Mouse (Mus musculus) stomach, embryonic 14.5 days (tissue): ENCODE results near the gene Adh5. TPM values are rescaled to one million over a fixed set of nuclear protein-coding genes. Genes with fewer than 3 reads are reported as not detected.
"Not testable (repeated sequence)": the region's sequence is repeated elsewhere in the genome, so short reads cannot be mapped to it uniquely, and the experiment has no call there.

Experiments used
- ATAC-seq: fragments of 200-750 bp; cut with Nextera tagmentation; 2 replicates; pipeline ENCODE4 v1.8.0; 2017; ENCODE audit warnings: low read depth, moderate TSS enrichment; ENCODE audit not compliant: insufficient number of reproducible peaks, insufficient read depth, low FRiP score
- H3K27ac ChIP-seq: fragments of 300-500 bp; sonication (generic); 2 replicates; pipeline ENCODE4 v1.5.1; 2014; ENCODE audit warnings: mild to moderate bottlenecking, low read length, moderate library complexity, mixed read lengths
- H3K27me3 ChIP-seq: fragments of 300-500 bp; sonication (generic); 2 replicates; pipeline ENCODE4 v1.6.1; 2014; ENCODE audit warnings: low read length, control low read depth, mixed read lengths; ENCODE audit not compliant: control insufficient read depth, insufficient read depth
- H3K36me3 ChIP-seq: fragments of 300-500 bp; sonication (generic); 2 replicates; pipeline ENCODE4 v1.6.1; 2014; ENCODE audit warnings: mild to moderate bottlenecking, control low read depth, low read length, moderate library complexity, mixed read lengths; ENCODE audit not compliant: control insufficient read depth, insufficient read depth
- H3K4me1 ChIP-seq: fragments of 300-500 bp; sonication (generic); 2 replicates; pipeline ENCODE4 v1.6.1; 2014; ENCODE audit warnings: low read length, control low read depth, mixed read lengths; ENCODE audit not compliant: control insufficient read depth, insufficient read depth
- H3K4me2 ChIP-seq: fragments of 300-500 bp; sonication (generic); replicated peaks from 2 replicates; pipeline ENCODE4 v1.6.1; 2014; ENCODE audit warnings: low read depth, low read length, control low read depth
- H3K4me3 ChIP-seq: fragments of 300-500 bp; sonication (generic); 2 replicates; pipeline ENCODE4 v1.5.1; 2014; ENCODE audit warnings: low read depth, low read length, control low read depth
- H3K9ac ChIP-seq: fragments of 300-500 bp; sonication (generic); replicated peaks from 2 replicates; pipeline ENCODE4 v1.6.1; 2014; ENCODE audit warnings: low read depth, mild to moderate bottlenecking, control low read depth, low read length, moderate library complexity, mixed read lengths
- H3K9me3 ChIP-seq: fragments of 300-500 bp; sonication (generic); 2 replicates; pipeline ENCODE4 v1.6.1; 2016; ENCODE audit warnings: low read depth, low read length, control low read depth; ENCODE audit not compliant: control insufficient read depth
- WGBS: fragments of 180-500 bp; shearing (Covaris S2); extraction: QIAGEN DNeasy Blood & Tissue Kit; methylation state at CpG from one replicate; pipeline ENCODE4 v1.1.7; 2014; 5-methylcytosine and 5-hydroxymethylcytosine counted together
- polyA plus RNA-seq: library from polyadenylated mRNA; unstranded; fragments of >200 nt; fragmentation: Nextera tagmentation; extraction: Ambion mirVana; gene quantifications from 2 replicates; pipeline ENCODE4 v1.2.1, GENCODE M21; 2014

The Adh5 gene
- polyA plus RNA-seq, 1 experiment from 2014 or later: 191 TPM

- no peak overlapping the region for H3K4me3 ChIP-seq
- peaks cover 46% of the 10 kb centered on the region for H3K36me3 ChIP-seq
- no peak for ATAC-seq
- H3K27me3 ChIP-seq: no peaks in the 10 kb centered on the region
- no peaks in the 10 kb centered on the region for H3K9me3 ChIP-seq
- no peak overlapping the region for H3K4me2 ChIP-seq
- H3K27ac ChIP-seq: no peak overlapping the region
- H3K4me1 ChIP-seq: no peaks in the 10 kb centered on the region
- WGBS: 72% methylated on average over 6 of the region's 6 CpGs
- no peak overlapping the region for H3K9ac ChIP-seq
Observed at GRCm38 (mm10) chr3:138463807-138464206, 20.9 kb downstream of the Adh5 start.

- Histone ChIP-seq H3K36me3 (peaks cover 44% of the 10 kb centered on the region), H3K4me1 (no peaks in the 10 kb centered on the region), H3K9me3 (no peaks in the 10 kb centered on the region), H3K4me2 (no peak overlapping the region), H3K4me3 (no peak overlapping the region), H3K9ac (no peak overlapping the region), H3K27me3 (no peaks in the 10 kb centered on the region), H3K27ac (no peak overlapping the region)
- 70% methylated on average over 16 of the region's 16 CpGs for WGBS
- no peak for ATAC-seq
Observed at GRCm38 (mm10) chr3:138464573-138465147, 21.8 kb downstream of the Adh5 start.

DNA sequence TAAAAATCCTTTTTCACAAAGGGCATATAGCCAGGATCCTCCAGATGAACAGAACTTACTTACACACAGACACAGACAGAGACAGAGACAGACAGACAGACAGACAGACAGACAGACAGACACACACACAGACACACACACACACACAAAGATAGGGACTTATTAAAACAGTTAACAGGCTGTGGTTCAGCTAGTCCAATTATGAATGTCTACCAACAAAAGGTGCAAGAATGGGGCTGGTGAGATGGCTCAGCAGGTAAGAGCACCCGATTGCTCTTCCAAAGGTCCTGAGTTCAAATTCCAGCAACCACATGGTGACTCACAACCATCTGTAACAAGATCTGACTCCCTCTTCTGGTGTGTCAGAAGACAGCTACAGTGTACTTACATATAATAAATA lies 23.8 kb downstream of the Adh5 start:
- H3K27me3 ChIP-seq, H3K4me2 ChIP-seq, H3K27ac ChIP-seq, H3K4me1 ChIP-seq, H3K9me3 ChIP-seq, H3K9ac ChIP-seq, H3K4me3 ChIP-seq, ATAC-seq: not testable (repeated sequence)
- H3K36me3 ChIP-seq: peaks cover 48% of the 10 kb centered on the region
- 90% methylated on average over 1 of the region's 1 CpGs for WGBS

DNA sequence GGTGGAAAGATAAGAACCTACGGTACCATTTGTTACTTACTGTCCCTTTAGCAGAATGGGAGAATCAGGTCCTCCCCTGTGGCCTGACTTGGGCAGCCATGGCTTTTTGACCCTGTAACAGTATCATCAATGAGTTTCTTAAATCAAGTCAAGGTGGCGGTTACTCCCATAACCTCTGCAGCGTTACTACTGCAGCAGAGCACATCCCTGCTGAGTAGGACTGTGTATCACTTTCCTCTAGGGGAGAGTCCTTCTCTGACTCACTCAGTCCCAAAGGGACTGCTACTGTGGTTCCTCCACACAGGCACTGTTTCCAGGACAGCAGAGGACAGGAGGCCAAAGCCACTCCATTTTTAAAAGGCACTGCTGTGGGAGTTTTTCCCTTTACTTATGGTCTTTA lies 28.2 kb downstream of the Adh5 start:
- H3K36me3 ChIP-seq: peaks cover 39% of the 10 kb centered on the region
- 90% methylated on average over 3 of the region's 3 CpGs for WGBS

GRCm38 (mm10) chr3:138479489-138479888 lies 36.6 kb downstream of the Adh5 start:
- no peak overlapping the region for H3K27ac ChIP-seq
- H3K27me3 ChIP-seq: no peaks in the 10 kb centered on the region
- H3K4me3 ChIP-seq: no peak overlapping the region
- no peaks in the 10 kb centered on the region for H3K4me1 ChIP-seq
- no peak for ATAC-seq
- H3K9ac ChIP-seq: no peak overlapping the region
- WGBS: 92% methylated on average over 8 of the region's 8 CpGs
- H3K36me3 ChIP-seq: peaks cover 12% of the 10 kb centered on the region
- H3K4me2 ChIP-seq: no peak overlapping the region
- H3K9me3 ChIP-seq: no peaks in the 10 kb centered on the region

More for the DNA sequence above, 28.2 kb downstream of the Adh5 start:
- H3K4me2 ChIP-seq: no peak overlapping the region
- no peaks in the 10 kb centered on the region for H3K4me1 ChIP-seq
- no peaks in the 10 kb centered on the region for H3K9me3 ChIP-seq
- no peak overlapping the region for H3K9ac ChIP-seq
- H3K4me3 ChIP-seq: no peak overlapping the region
- H3K27ac ChIP-seq: no peak overlapping the region
- no peaks in the 10 kb centered on the region for H3K27me3 ChIP-seq
- ATAC-seq: no peak

- Histone ChIP-seq H3K27me3 (no peaks in the 10 kb centered on the region), H3K9ac (no peak overlapping the region), H3K36me3 (peaks cover 18% of the 10 kb centered on the region), H3K4me2 (no peak overlapping the region), H3K9me3 (no peaks in the 10 kb centered on the region), H3K4me3 (no peak overlapping the region), H3K4me1 (no peaks in the 10 kb centered on the region), H3K27ac (no peak overlapping the region)
- ATAC-seq: no peak
- 67% methylated on average over 14 of the region's 14 CpGs for WGBS
Observed at GRCm38 (mm10) chr3:138481526-138482284, 38.8 kb downstream of the Adh5 start.

DNA sequence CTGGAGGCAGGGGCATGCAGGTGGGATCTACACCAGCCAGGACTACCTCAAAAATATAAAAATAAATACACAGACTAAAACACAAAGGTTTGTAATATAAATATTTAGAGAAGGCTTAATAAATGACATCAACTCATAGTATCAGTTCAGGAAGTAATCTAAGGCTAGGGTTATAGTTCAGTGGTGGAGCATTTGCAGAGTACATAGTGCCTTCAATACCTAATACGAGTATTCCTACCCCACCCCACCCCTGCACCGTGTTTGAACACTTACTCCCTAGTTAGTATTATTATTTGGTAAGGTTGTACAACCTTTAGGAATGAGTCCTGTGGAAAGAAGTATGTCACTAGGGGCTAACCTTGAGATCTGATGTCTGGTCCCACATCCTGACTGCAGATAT lies 40.3 kb downstream of the Adh5 start:
- 76% methylated on average over 2 of the region's 2 CpGs for WGBS
- Histone ChIP-seq H3K4me3 (no peak overlapping the region), H3K9me3 (no peaks in the 10 kb centered on the region), H3K4me1 (no peaks in the 10 kb centered on the region), H3K36me3 (peaks cover 18% of the 10 kb centered on the region), H3K4me2 (no peak overlapping the region), H3K27me3 (no peaks in the 10 kb centered on the region), H3K27ac (no peak overlapping the region), H3K9ac (no peak overlapping the region)
- no peak for ATAC-seq

- peak; percentile 25 for ATAC-seq
- H3K4me1 ChIP-seq: no peaks in the 10 kb centered on the region
- peak overlapping the region; percentile 87 for H3K9ac ChIP-seq
- no peaks in the 10 kb centered on the region for H3K9me3 ChIP-seq
- no peaks in the 10 kb centered on the region for H3K27me3 ChIP-seq
- H3K27ac ChIP-seq: peak overlapping the region; percentile 59
- H3K36me3 ChIP-seq: peaks cover 6% of the 10 kb centered on the region
- under 1% methylated on average over 61 of the region's 61 CpGs for WGBS
- peak overlapping the region; percentile 83 for H3K4me3 ChIP-seq
- H3K4me2 ChIP-seq: peak overlapping the region; percentile 73
Observed at GRCm38 (mm10) chr3:138488584-138489326, 45.9 kb downstream of the Adh5 start.
